Mouse (Mus musculus): ENCODE measurements around the gene Gucy2e.

DNA sequence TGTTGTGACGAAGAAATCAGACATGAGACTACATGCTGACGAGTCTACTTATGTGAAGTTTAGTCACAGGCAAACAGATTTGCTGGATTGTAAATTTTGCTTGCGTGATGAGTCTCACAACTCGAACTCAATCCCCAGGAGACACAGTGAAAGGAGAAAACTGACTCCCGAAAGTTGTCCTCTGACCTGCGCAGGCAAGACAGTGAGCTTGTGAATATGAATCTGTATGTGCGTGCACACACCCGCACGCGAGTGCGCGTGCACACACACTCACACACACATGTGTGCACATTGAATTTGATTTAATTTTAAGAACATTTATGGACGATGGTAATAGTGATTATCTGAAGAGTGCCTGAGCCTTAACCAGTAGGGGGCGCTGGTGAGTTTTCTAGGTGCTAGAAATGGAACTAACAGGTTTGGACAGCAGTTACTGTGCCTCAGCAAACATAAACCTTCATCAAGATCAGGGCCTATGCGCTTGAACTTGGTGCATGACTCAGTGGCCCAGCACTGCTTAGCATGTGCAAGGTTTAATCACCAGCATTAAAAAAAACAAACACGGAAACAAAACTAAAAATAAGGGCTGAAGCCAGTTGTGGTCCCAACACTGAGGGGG, 35.4 kb upstream of the Gucy2e start:
- TF ChIP-seq CTCF (IDR thresholded peaks at IDR 0.05; ENCODE audit: borderline replicate concordance, control insufficient read depth, extremely low read depth, insufficient read depth, low read length, poor library complexity) (peak; percentile 69; the same call in 1 of the 2 replicates), POLR2A (IDR thresholded peaks at IDR 0.05; ENCODE audit: control insufficient read depth, extremely low read depth, insufficient read depth, low read length, poor library complexity) (no peak)

Measured in thymus, adult 2 months (tissue).